Mouse (Mus musculus): ENCODE measurements at regions not wholly inside any gene's neighbourhood (a gene's known extent, or its start where the extent isn't known, plus 50 kb on each side); places are given as distances from the start of the nearest gene placed in this dataset.

GRCm38 (mm10) chr6:139010501-139010900 lies 352.2 kb upstream of the Igbp1b start:
- 81% methylated on average over 4 of the region's 4 CpGs for WGBS
- H3K9ac ChIP-seq = no peak overlapping the region
- ATAC-seq (replicated peaks; ENCODE audit: low FRiP score) = no peak
- H3K4me2 ChIP-seq = no peak overlapping the region
- H3K36me3 ChIP-seq = no peaks in the 10 kb centered on the region
- H3K27ac ChIP-seq = no peak overlapping the region
- no peaks in the 10 kb centered on the region for H3K4me1 ChIP-seq
- H3K27me3 ChIP-seq = no peaks in the 10 kb centered on the region
- no peaks in the 10 kb centered on the region for H3K9me3 ChIP-seq (replicated peaks)
- H3K4me3 ChIP-seq (replicated peaks) = no peak overlapping the region
